Mouse (Mus musculus) midbrain, embryonic 13.5 days (tissue): ENCODE measurements at regions not wholly inside any gene's neighbourhood (a gene's known extent, or its start where the extent isn't known, plus 50 kb on each side); places are given as distances from the start of the nearest gene placed in this dataset.

Experiments used
- ATAC-seq: fragments of 200-750 bp; cut with Nextera tagmentation; 2 replicates; pipeline ENCODE4 v1.8.0; 2017; ENCODE audit warnings: mild to moderate bottlenecking, moderate TSS enrichment, moderate library complexity
- H3K27ac ChIP-seq: fragments of 300-500 bp; sonication (generic); 2 replicates; pipeline ENCODE4 v1.5.1; 2015; ENCODE audit warnings: inconsistent platforms, mild to moderate bottlenecking, moderate library complexity
- H3K27me3 ChIP-seq: fragments of 300-500 bp; sonication (generic); 2 replicates; pipeline ENCODE4 v1.6.1; 2015; ENCODE audit warnings: mild to moderate bottlenecking, inconsistent platforms
- H3K36me3 ChIP-seq: fragments of 300-500 bp; sonication (generic); 2 replicates; pipeline ENCODE4 v1.6.1; 2015; ENCODE audit warnings: mild to moderate bottlenecking, inconsistent platforms
- H3K4me1 ChIP-seq: fragments of 300-500 bp; sonication (generic); replicated peaks from 2 replicates; pipeline ENCODE4 v1.6.1; 2015; ENCODE audit warnings: inconsistent platforms
- H3K4me2 ChIP-seq: fragments of 300-500 bp; sonication (generic); replicated peaks from 2 replicates; pipeline ENCODE4 v1.6.1; 2015; ENCODE audit warnings: moderate library complexity, mild to moderate bottlenecking, inconsistent platforms
- H3K4me3 ChIP-seq: fragments of 300-500 bp; sonication (generic); replicated peaks from 2 replicates; pipeline ENCODE4 v1.5.1; 2015; ENCODE audit warnings: mild to moderate bottlenecking, inconsistent platforms
- H3K9ac ChIP-seq: fragments of 300-500 bp; sonication (generic); replicated peaks from 2 replicates; pipeline ENCODE4 v1.6.1; 2015; ENCODE audit warnings: mild to moderate bottlenecking, inconsistent platforms
- H3K9me3 ChIP-seq: fragments of 300-500 bp; sonication (generic); 2 replicates; pipeline ENCODE4 v1.6.1; 2016; ENCODE audit warnings: mild to moderate bottlenecking, inconsistent platforms
- WGBS: fragments of 180-500 bp; shearing (Covaris S2); methylation state at CpG from one replicate; pipeline ENCODE4 v1.1.7; 2015; 5-methylcytosine and 5-hydroxymethylcytosine counted together

DNA sequence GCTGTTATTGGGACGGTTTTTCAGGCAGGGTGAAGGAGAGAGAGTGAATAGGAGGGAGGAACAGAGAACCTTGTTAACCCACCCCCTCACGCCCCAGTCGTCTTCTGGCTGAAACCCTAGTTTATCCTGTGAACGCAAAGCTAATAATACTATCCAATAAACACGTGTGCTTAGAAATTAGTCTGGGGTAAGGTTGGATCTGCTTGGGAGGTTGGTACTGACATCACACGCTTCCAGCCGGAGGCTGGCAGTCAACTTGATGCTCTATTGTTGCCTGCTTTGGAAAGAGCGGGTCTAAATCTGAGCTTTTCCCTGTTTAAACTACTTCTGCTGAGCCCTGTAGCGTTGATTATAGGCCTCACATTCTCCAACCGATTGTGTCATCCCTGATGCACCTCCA lies 138.4 kb upstream of the Mdm1 start:
- Histone ChIP-seq H3K4me3 (no peak overlapping the region), H3K9me3 (no peaks in the 10 kb centered on the region), H3K36me3 (no peaks in the 10 kb centered on the region), H3K9ac (no peak overlapping the region), H3K4me2 (no peak overlapping the region), H3K27ac (no peak overlapping the region), H3K4me1 (no peaks in the 10 kb centered on the region), H3K27me3 (no peaks in the 10 kb centered on the region)
- ATAC-seq: no peak
- WGBS: 87% methylated on average over 10 of the region's 10 CpGs

DNA sequence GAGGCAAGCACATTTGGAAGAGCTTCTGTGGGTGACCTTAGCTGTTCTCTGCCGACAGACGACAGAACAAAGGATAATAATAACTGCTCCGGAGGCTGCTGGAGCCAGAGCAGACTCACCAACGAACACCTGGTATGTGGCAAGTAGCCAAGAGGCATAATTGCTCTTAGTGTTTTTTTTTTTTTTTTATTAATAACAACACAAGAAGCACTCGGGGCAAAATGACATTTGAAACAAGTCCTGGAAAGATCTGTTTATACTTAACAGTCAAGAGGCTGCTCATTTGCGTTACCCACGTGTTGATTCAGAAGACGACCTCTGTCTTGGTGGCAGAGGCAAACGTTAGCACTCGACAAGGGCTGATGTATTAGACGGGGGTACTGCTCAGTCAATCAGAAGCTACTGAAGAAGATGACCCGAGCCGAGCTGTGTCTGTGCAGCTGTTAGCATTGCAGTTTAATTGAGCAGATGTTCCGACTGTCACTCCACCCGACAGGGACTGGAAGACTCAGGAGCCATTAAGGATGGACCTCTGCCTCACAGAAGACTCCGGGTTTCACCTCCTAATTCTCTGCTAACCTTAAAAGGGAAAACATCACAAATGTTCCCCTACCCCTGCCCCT lies 137.8 kb upstream of the Mdm1 start:
- no peak overlapping the region for H3K9ac ChIP-seq
- ATAC-seq: 0 out of 2 replicates have a peak, but pooled peaks have one; percentile 14
- no peaks in the 10 kb centered on the region for H3K9me3 ChIP-seq
- no peaks in the 10 kb centered on the region for H3K36me3 ChIP-seq
- H3K4me1 ChIP-seq: no peaks in the 10 kb centered on the region
- no peaks in the 10 kb centered on the region for H3K27me3 ChIP-seq
- 61% methylated on average over 16 of the region's 16 CpGs for whole genome bisulfite sequencing
- no peak overlapping the region for H3K27ac ChIP-seq
- H3K4me2 ChIP-seq: no peak overlapping the region
- H3K4me3 ChIP-seq: no peak overlapping the region

DNA sequence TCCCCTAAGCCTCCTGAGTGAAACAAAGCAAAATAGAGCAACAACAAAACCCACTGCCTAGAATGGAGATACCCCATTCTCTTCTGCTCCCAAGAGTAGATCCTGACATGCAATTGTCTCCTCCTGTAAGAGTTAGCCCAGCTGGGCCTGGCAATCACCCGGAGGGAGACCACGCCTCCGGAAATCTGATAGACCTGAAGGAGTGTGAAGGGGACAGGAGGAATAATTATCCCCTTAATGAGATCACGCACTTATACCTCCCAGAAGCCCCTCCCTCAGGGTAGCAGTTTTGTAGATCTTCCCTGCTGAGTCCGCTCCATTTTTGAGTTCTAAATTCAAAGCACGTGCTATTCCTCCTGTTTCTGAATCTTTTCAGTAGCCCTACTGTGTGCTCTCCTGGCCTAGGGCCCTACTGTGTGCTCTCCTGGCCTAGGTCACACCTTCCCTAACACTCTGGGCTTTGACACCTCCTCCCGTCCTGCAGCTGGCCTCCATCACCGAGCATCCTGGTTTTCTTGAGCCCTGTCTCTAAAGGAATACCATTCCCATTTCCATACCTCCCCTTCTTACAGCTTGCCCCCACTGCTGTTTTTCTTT lies 137.2 kb upstream of the Mdm1 start:
- Histone ChIP-seq H3K9ac (no peak overlapping the region), H3K27me3 (no peaks in the 10 kb centered on the region), H3K4me3 (no peak overlapping the region), H3K27ac (no peak overlapping the region), H3K9me3 (no peaks in the 10 kb centered on the region), H3K4me2 (no peak overlapping the region), H3K4me1 (no peaks in the 10 kb centered on the region), H3K36me3 (no peaks in the 10 kb centered on the region)
- ATAC-seq: 0 out of 2 replicates have a peak, but pooled peaks have one; percentile 50
- 72% methylated on average over 8 of the region's 8 CpGs for WGBS

DNA sequence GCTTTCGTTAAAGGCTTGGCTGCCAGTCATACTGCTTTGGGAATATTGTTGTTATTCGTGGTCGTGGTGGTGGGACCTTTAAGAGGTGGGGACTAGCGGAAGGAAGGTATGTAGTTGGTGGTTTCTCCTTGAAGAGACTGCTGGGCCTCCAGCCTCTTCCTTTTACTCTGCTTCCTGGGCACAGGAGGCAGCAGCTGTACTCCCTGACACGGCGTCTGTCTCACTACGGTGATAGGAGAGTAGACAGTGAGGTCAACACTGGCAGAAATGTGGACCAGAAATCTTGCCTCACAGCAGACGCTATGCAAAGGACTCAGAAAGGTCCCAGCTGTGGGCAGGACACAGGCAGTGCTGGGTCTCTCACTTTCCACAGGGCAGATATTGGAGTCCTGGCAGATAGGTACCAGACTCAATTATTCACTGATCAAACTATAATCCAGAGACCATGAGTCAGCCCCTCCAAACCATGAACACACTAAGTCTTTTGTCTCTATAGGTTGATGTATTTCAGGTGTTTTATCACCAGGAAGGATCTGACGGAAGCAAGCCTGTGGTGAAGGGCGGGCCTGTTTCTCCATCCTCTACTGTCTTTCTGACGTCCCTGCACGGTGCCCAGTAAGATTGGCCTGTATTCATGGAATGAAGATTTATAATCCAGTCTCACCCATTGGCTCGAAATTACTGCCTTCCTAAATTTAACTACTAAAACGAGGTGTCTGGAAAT lies 134.6 kb upstream of the Mdm1 start:
- WGBS: 91% methylated on average over 14 of the region's 14 CpGs
- ATAC-seq: no peak

DNA sequence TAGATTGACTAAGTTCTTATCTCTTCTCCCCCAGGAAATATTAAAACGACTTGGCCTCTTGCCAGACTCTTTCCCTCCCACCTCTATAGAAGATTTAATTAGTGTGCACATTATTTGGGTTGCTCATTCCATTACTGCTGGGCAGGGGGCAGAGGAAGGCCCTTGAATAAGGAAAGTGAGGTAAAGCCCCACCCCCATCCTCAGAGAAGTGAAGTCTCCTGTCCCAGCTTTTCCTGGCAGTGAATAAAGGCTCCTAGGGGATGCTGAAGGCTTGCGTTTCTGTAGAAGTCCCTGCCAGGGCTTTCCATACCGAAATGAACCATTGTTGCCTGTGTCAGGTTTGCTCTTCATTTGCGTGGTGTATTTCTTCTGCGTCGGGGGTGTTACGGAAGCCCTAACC lies 133.8 kb upstream of the Mdm1 start:
- 81% methylated on average over 7 of the region's 7 CpGs for WGBS
- H3K27me3 ChIP-seq: no peaks in the 10 kb centered on the region
- no peak overlapping the region for H3K9ac ChIP-seq
- H3K4me1 ChIP-seq: no peaks in the 10 kb centered on the region
- H3K4me2 ChIP-seq: no peak overlapping the region
- ATAC-seq: no peak
- no peaks in the 10 kb centered on the region for H3K36me3 ChIP-seq
- no peak overlapping the region for H3K27ac ChIP-seq
- H3K9me3 ChIP-seq: no peaks in the 10 kb centered on the region
- no peak overlapping the region for H3K4me3 ChIP-seq

More for the DNA sequence above, 134.6 kb upstream of the Mdm1 start:
- Histone ChIP-seq H3K4me1 (no peaks in the 10 kb centered on the region), H3K27ac (no peak overlapping the region), H3K4me3 (no peak overlapping the region), H3K27me3 (no peaks in the 10 kb centered on the region), H3K4me2 (no peak overlapping the region), H3K36me3 (no peaks in the 10 kb centered on the region), H3K9ac (no peak overlapping the region), H3K9me3 (no peaks in the 10 kb centered on the region)

DNA sequence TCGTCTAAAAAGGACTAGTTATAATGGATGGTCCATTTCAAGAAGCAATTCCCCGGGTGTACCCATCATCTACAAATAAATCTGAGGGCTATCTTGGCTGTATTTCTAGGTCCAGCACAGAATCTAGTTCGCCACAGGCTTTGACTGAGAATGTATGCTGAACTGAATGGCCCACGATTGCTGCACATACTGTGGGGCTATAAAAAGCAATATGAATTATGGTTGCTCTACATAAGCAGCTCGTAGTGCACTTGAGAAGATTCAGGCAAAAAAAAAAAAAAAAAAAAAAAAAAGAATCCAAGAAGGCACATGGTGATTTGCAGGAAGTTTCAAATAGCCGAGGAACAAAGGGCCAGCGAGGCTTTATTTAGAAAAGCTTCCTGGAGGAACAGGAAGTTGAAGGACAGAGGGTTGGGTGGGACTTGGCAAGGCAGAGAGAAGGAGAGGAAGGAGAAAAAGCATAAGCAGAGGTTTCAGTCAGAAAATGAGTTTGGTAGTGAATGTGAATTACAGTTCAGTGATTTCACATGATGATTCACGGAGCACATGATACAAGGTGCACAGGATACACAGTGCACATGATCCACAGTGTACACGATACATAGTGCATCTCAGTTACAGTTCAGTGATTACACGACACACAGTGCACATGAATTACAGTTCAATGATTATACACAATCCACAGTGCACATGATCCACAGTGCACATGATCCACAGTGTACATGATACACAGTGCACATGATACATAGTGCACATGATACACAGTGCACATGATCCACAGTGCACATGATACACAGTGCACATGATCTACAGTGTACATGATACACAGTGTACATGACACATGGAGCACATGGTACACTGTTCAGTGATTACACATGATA lies 129.7 kb upstream of the Mdm1 start:
- no peak for ATAC-seq
- Histone ChIP-seq H3K4me1 (no peaks in the 10 kb centered on the region), H3K4me2 (no peak overlapping the region), H3K4me3 (no peak overlapping the region), H3K27ac (no peak overlapping the region), H3K36me3 (no peaks in the 10 kb centered on the region), H3K9me3 (no peaks in the 10 kb centered on the region), H3K9ac (no peak overlapping the region), H3K27me3 (no peaks in the 10 kb centered on the region)
- 86% methylated on average over 10 of the region's 10 CpGs for WGBS

DNA sequence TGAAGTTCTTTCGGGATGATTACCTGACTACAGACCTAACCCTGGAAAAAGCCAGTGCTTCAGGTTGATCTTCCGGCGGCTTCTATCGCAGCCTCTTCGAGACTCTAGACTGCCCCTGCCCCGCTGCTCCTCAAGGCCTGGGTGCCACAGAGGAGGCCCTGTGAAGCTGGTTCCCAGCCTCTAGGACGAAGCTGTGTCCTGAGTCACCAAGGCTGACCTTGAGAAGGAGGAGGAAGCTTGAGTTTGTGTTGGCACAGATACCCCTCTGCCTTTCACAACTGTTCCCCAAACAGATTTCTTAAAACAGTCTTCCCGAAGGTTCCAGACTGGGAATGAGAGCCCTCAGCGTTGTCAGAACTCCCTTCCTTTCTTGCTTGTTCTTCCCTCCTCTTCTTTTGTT lies 112.8 kb upstream of the Mdm1 start:
- Histone ChIP-seq H3K27ac (no peak overlapping the region), H3K27me3 (no peaks in the 10 kb centered on the region), H3K9ac (no peak overlapping the region), H3K36me3 (no peaks in the 10 kb centered on the region), H3K9me3 (no peaks in the 10 kb centered on the region), H3K4me1 (no peaks in the 10 kb centered on the region), H3K4me2 (no peak overlapping the region), H3K4me3 (no peak overlapping the region)
- ATAC-seq: no peak
- WGBS: 79% methylated on average over 9 of the region's 9 CpGs

DNA sequence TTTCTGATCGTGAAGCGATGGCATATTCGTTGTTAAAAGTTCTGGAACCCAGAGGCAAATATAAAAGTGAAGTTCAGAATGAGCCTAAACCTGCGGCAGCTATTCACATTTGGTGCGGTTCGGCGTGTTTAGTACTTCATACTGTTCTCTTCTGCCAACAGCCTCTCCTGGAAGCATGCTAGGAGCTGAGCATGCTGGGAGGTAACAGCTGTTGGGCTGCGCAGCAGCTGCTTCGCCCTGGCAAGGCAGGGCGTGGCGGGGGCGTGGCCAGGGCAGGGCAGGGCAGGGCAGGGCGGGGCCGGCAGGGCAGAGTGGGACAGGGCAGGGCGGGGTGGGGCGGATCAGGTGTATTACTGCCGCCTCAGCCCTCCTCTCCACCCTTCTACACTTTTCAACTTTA lies 107.2 kb upstream of the Mdm1 start:
- Histone ChIP-seq H3K36me3 (no peaks in the 10 kb centered on the region), H3K9me3 (no peaks in the 10 kb centered on the region), H3K9ac (no peak overlapping the region), H3K4me1 (no peaks in the 10 kb centered on the region), H3K4me2 (no peak overlapping the region), H3K4me3 (no peak overlapping the region), H3K27me3 (no peaks in the 10 kb centered on the region), H3K27ac (no peak overlapping the region)
- ATAC-seq: no peak
- 76% methylated on average over 17 of the region's 17 CpGs for WGBS

DNA sequence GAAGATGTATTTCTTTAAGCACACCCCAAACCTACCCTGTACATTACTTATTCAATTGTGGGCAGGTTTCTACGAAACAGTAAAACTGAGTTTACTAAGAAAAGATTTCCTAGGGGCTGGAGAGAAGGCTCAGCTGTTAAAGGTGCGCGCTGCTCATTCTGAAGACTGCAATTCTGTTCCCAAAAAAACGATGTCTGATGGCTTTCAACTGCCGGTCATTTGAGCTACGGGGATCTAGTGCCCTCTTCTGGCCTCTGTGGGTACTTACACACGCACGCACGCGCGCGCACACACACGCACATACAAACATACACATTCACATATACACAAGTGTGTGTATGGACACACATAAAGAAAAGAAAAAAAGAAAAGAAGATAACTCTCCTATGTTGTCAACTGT lies 106.6 kb upstream of the Mdm1 start:
- Histone ChIP-seq H3K4me3 (no peak overlapping the region), H3K4me1 (no peaks in the 10 kb centered on the region), H3K36me3 (no peaks in the 10 kb centered on the region), H3K27ac (no peak overlapping the region), H3K27me3 (no peaks in the 10 kb centered on the region), H3K9me3 (no peaks in the 10 kb centered on the region), H3K9ac (no peak overlapping the region), H3K4me2 (no peak overlapping the region)
- ATAC-seq: no peak
- WGBS: 90% methylated on average over 13 of the region's 13 CpGs

DNA sequence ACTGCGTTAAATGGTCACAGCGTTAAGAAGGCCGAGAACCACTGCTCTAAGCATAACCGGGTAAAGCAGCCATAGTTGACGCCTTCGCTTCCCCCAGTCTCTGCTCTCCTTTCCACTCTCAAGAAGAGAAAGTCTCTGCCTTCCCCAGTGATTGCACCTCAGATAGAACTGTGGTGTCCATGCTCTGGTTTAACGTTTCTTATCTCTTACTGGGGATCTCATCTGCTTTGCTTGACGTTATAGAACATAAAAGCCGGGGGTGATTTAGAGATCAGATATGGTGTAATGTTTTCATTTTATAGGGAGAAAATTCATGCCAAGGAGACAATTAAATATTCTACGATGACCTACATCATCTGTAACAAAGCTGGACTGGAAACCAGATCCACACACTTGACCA lies 103.1 kb upstream of the Mdm1 start:
- no peak for ATAC-seq
- Histone ChIP-seq H3K9ac (no peak overlapping the region), H3K9me3 (no peaks in the 10 kb centered on the region), H3K4me3 (no peak overlapping the region), H3K36me3 (no peaks in the 10 kb centered on the region), H3K27me3 (no peaks in the 10 kb centered on the region), H3K4me2 (no peak overlapping the region), H3K4me1 (no peaks in the 10 kb centered on the region), H3K27ac (no peak overlapping the region)
- WGBS: 94% methylated on average over 10 of the region's 10 CpGs

DNA sequence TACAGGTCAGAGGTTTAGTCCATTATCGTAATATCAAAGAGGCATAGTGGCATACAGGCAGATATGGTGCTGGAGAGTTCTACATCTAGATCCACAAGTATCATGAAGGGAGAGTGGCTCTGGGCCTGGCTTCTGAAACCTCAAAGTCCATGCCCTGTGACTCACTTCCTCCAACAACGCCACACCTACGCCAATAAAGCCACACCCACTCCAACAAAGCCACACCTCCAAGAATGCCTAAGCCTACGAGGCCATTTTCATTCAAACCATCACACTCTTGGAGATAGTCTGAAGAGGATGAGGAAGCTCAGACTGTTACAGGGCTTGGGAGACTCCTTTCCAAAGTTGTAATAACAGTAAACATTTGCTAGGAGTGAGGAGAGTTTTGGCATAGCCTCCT lies 102.6 kb upstream of the Mdm1 start:
- Histone ChIP-seq H3K9ac (no peak overlapping the region), H3K4me1 (no peaks in the 10 kb centered on the region), H3K27ac (no peak overlapping the region), H3K4me2 (no peak overlapping the region), H3K4me3 (no peak overlapping the region), H3K27me3 (no peaks in the 10 kb centered on the region), H3K36me3 (no peaks in the 10 kb centered on the region), H3K9me3 (no peaks in the 10 kb centered on the region)
- WGBS: 96% methylated on average over 4 of the region's 4 CpGs
- ATAC-seq: no peak

DNA sequence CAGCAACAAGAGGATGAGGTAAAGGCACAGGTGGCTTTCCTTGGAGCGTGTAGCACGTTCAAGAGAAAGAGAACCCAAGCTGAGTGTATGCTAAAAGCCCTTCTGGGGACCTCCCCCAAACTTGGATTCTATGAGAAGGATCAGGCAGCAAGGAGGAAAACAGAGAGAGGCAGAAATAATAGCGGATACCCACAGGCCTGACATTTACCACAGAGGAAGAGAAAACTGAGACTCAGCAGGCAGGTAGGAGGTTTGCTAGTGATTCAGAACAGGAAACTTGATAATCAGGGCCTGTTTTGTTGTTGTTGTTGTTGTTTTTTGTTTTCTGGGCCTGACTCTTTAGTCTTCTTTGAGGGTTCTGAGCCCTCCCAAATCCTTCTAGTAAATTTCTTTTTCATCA lies 100.5 kb upstream of the Mdm1 start:
- Histone ChIP-seq H3K9ac (no peak overlapping the region), H3K4me2 (no peak overlapping the region), H3K36me3 (no peaks in the 10 kb centered on the region), H3K4me3 (no peak overlapping the region), H3K27me3 (no peaks in the 10 kb centered on the region), H3K9me3 (no peaks in the 10 kb centered on the region), H3K4me1 (peaks cover 3% of the 10 kb centered on the region; the same call in 1 of the 2 replicates), H3K27ac (no peak overlapping the region)
- no peak for ATAC-seq
- 96% methylated on average over 3 of the region's 3 CpGs for WGBS
